Mouse (Mus musculus): ENCODE data around the gene Dglucy. TPM values are rescaled to one million over a fixed set of nuclear protein-coding genes. Genes with fewer than 3 reads are reported as not detected.
A peak's percentile ranks its signal among the peaks of the same experiment; 100 is the strongest.

The Dglucy gene
- polyA plus RNA-seq, 1 experiment from 2014 or later, result 2.8 TPM

DNA sequence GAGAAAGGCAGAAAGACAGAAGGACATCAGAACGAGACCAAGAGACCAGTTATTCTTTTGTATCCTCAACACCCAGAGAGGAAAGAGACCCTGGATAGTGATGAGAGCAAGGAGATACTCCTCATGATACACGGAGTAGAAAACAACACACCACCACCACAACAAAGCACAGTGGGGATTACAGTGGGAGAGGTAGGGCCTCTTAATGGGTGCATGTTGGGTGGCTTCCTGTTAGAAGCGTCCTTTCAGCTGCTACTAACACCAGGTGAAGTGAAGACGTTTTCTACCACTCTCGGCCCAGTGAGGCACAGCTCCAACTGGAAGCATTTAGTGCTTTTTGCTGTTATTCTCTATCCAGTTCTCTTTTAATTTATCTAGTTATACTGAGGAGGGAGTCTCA, 128.0 kb downstream of the Dglucy start:
- Histone ChIP-seq H3K27me3 (replicated peaks) (peaks cover 66% of the 10 kb centered on the region), H3K9me3 (replicated peaks) (no peaks in the 10 kb centered on the region), H3K27ac (ENCODE audit: poor library complexity, severe bottlenecking) (no peak overlapping the region), H3K4me3 (no peak overlapping the region), H3K36me3 (no peaks in the 10 kb centered on the region), H3K9ac (no peak overlapping the region), H3K4me1 (replicated peaks) (peaks cover 11% of the 10 kb centered on the region; the same call in 1 of the 2 replicates), H3K4me2 (peak overlapping the region; percentile 68)
- 76% methylated on average over 5 of the region's 5 CpGs for WGBS
- ATAC-seq (ENCODE audit: insufficient number of reproducible peaks, low FRiP score), result no peak

DNA sequence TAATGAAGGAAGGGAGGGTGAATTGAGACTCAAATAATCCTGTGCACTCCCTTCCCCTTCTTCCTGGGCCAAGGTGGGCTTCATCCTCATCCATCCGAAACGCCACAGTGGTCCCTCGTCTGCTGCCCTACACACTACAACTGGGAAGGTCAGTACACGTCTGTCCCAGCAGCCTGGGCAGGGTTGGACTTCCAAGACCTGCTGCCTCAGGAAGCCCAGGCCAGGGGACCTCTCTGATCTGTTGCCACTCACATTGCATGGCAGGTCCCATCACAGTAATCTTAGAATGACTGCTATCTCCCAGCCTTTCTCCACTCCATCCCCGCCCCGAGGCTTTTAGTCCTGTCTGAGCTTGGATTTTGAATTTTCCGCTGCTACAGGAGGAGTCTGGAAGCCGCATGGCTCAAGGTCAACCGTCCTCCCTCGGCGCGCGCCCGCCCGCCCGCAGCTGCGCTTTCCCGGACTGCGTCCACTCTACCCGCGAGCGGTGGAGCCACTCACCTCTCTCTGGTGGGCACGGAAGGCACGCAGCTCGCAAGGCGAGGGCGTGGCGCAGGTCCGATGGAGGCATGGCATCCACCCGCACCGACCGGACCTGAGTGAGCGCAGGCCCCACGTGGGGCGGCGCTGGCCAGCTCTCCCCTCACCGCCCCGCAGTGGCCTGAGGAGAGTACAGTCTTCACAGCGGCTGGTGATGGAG, 128.9 kb downstream of the Dglucy start, which contains the start of gene Gpr68:
TSS of gene Gpr68 (minus strand) at position 601 of the 700 bp plus-strand sequence.
- Histone ChIP-seq H3K9ac (peak within 1 kb of the TSS; percentile 55), H3K27me3 (replicated peaks) (peaks cover 59% of the 10 kb centered on the region), H3K36me3 (no peaks in the 10 kb centered on the region), H3K4me1 (replicated peaks) (peaks cover 11% of the 10 kb centered on the region; the same call in 1 of the 2 replicates), H3K4me2 (peak within 1 kb of the TSS; percentile 68), H3K27ac (ENCODE audit: poor library complexity, severe bottlenecking) (no peak within 1 kb of the TSS), H3K4me3 (peak within 1 kb of the TSS; percentile 49), H3K9me3 (replicated peaks) (no peaks in the 10 kb centered on the region)
- peak; percentile 49; the same call in 1 of the 2 replicates for ATAC-seq (ENCODE audit: insufficient number of reproducible peaks, low FRiP score)
- 3% methylated on average over 39 of the region's 39 CpGs for WGBS

DNA sequence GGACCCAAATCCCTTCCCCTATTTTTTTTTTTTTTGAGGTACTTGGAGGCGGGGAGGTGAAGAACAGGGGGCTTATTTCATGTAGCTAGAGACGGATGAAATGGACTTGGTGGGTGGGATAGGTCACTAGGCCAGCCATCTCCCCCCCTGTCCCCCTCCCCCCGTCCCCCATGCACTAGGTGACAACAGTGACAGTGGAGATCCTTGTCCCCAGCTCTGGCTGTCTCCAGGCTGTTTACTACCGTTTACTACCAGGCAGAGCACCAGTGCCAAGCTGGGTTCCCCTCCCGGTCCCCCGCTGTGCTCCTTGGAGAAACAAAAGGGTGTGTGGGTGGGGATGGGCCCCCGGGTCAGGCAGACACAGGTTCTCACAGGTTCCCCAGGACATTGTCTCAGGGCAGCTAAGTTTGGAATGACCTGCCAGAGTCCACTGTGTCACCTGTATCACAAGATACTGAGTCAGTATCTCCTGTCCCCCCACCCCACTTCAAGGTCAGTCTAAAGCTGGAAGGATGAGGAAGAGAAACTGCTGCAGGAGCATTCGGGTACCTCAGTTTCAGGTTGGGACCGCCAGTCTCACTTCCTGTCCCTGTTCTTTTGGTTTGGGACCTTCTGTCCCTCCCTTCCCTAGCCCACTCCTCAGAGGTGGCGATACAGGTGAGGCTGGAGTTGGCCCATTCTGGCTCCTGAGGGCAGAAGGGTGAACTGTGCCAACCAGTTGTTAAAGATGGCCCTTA, 129.6 kb downstream of the Dglucy start:
- H3K4me3 ChIP-seq, result peak overlapping the region; percentile 49
- no peak for ATAC-seq (ENCODE audit: insufficient number of reproducible peaks, low FRiP score)
- peaks cover 11% of the 10 kb centered on the region; the same call in 1 of the 2 replicates for H3K4me1 ChIP-seq (replicated peaks)
- no peaks in the 10 kb centered on the region for H3K9me3 ChIP-seq (replicated peaks)
- peaks cover 59% of the 10 kb centered on the region for H3K27me3 ChIP-seq (replicated peaks)
- H3K4me2 ChIP-seq, result peak overlapping the region; percentile 68
- H3K9ac ChIP-seq, result 0 out of 2 replicates have a peak overlapping the region, but pooled peaks have one; percentile 38
- H3K27ac ChIP-seq (ENCODE audit: poor library complexity, severe bottlenecking), result no peak overlapping the region
- H3K36me3 ChIP-seq, result no peaks in the 10 kb centered on the region
- 26% methylated on average over 10 of the region's 10 CpGs for WGBS

DNA sequence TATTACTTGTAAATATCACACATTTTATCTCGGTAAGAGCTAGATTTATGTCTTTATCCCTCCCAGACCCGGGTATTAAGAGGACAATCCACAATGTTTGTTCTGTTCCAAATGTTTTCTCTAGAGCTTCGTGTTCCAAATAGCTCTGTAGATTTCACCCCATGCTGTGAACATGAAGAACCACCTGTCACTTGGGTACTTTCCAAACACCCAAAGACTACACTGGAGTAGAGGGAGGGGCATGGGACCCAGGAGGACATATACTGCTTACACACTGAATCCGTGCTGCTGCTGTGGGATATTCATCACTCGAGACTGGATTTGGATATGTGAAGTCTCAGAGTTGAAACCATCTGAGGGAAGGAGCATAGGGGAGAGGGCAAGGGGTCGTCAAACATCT, 130.9 kb downstream of the Dglucy start:
- H3K9ac ChIP-seq, result no peak overlapping the region
- H3K9me3 ChIP-seq (replicated peaks), result no peaks in the 10 kb centered on the region
- no peak overlapping the region for H3K4me3 ChIP-seq
- 78% methylated on average over 6 of the region's 6 CpGs for WGBS
- H3K27ac ChIP-seq (ENCODE audit: poor library complexity, severe bottlenecking), result no peak overlapping the region
- no peak for ATAC-seq (ENCODE audit: insufficient number of reproducible peaks, low FRiP score)
- no peaks in the 10 kb centered on the region for H3K36me3 ChIP-seq
- peaks cover 53% of the 10 kb centered on the region for H3K27me3 ChIP-seq (replicated peaks)
- peaks cover 11% of the 10 kb centered on the region; the same call in 1 of the 2 replicates for H3K4me1 ChIP-seq (replicated peaks)
- no peak overlapping the region for H3K4me2 ChIP-seq

DNA sequence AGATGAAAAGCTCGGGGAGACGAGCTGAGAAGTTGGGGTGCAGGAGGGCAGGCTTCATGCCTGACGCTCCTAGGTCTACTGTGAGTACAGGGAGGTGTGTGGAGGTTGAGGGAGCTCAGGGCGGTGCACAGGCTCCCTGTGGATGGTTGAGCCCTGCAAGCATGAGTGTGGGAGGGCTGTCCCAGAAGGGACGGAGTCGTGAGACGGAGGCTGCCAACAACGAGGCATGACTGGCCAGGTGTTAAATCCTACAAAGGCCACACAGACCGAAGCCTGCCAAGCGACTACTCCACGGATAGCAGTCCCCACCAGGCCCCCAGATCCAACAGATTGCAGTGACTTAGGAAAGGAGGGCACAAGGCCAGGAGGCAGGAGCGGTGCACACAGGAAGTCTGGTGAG, 131.9 kb downstream of the Dglucy start:
- no peak for ATAC-seq (ENCODE audit: insufficient number of reproducible peaks, low FRiP score)
- no peaks in the 10 kb centered on the region for H3K9me3 ChIP-seq (replicated peaks)
- no peak overlapping the region for H3K27ac ChIP-seq (ENCODE audit: poor library complexity, severe bottlenecking)
- H3K4me1 ChIP-seq (replicated peaks), result peaks cover 11% of the 10 kb centered on the region; the same call in 1 of the 2 replicates
- H3K27me3 ChIP-seq (replicated peaks), result peaks cover 49% of the 10 kb centered on the region
- 78% methylated on average over 12 of the region's 12 CpGs for WGBS
- H3K4me3 ChIP-seq, result no peak overlapping the region
- H3K36me3 ChIP-seq, result no peaks in the 10 kb centered on the region
- H3K4me2 ChIP-seq, result no peak overlapping the region
- H3K9ac ChIP-seq, result no peak overlapping the region

DNA sequence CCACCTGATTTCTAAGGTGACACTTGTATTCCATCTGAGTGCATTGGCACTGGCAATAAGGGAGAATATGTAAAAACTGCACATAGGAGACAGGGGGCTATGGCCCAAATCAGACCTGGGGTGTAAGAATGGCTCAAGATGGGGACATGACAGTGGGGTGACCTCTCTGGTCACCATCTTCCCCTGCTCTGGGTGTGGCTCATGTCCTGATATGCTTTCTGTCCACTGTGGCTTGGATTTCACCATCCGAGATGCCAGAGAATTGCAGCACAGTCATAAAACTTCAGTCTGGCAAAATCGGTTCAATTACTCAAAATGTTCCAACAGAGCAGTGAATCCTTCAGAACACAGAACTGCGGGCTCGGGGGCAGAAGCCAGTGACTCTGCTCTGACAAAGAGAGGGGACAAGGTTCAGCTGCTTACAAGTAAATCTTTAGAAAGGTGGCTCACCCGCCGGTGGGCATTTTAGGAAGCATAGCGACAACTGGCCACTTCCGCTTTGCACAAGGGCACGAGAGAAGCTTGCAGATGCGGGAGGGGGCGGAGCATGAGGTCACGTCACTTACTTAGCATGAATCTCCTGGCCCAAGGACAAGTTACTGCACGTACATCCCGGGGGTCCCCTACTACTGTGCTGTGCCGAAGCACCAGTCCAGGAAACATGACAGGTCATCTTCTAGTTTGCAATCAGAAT, 145.9 kb downstream of the Dglucy start:
- no peaks in the 10 kb centered on the region for H3K4me1 ChIP-seq (replicated peaks)
- no peak for ATAC-seq (ENCODE audit: insufficient number of reproducible peaks, low FRiP score)
- no peak overlapping the region for H3K4me3 ChIP-seq
- H3K4me2 ChIP-seq, result no peak overlapping the region
- peaks cover 12% of the 10 kb centered on the region; the same call in 1 of the 2 replicates for H3K27me3 ChIP-seq (replicated peaks)
- WGBS, result 83% methylated on average over 15 of the region's 15 CpGs
- no peak overlapping the region for H3K9ac ChIP-seq
- H3K27ac ChIP-seq (ENCODE audit: poor library complexity, severe bottlenecking), result no peak overlapping the region
- no peaks in the 10 kb centered on the region for H3K36me3 ChIP-seq
- H3K9me3 ChIP-seq (replicated peaks), result no peaks in the 10 kb centered on the region

DNA sequence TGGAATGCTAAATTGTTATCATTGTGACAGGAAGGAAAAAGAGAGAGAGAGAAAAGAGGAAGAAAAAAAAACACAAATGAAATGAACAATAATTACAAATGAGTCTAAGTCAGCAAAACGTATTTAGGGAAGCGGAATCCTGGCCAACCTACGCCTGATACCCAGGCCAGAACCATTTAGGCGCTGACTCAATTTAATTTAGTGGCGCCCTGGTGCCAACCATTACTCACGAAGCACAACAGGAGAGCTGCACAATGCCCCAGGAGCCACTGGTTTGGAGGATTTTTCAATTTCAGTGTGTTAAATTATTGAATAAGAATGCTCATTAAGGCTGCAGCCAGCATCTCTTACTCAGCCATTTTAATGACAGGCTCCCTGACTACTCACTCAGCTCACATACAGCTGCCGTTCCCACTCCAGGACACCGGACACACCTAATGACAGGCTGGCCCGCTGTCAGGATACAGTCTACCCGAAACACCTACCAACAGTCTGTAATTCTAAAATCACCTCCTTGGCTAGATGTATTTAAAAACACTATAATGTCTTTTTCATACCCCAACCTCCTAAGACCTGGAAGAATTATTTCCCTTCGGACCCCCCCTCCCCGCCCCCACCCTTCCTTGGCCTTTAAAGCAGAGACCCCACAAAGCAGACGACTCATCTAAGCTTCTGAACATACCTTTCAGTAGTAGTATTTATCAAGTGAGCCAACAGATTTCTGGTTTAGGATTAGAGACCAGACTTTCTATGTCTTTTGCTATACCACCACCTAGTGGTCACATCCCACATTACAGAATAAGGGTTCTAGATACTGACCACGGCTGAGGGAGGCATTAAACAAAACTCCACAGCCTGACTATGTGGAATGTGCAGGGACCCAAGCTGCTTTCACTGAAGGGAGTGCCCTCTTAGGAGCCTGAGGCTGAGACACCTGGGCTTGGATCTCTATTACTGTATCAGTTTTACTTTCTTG, 147.1 kb downstream of the Dglucy start:
- H3K9me3 ChIP-seq (replicated peaks), result no peaks in the 10 kb centered on the region
- peaks cover 12% of the 10 kb centered on the region; the same call in 1 of the 2 replicates for H3K27me3 ChIP-seq (replicated peaks)
- H3K4me2 ChIP-seq, result no peak overlapping the region
- no peak overlapping the region for H3K4me3 ChIP-seq
- ATAC-seq (ENCODE audit: insufficient number of reproducible peaks, low FRiP score), result no peak; the same call in 1 of the 2 replicates
- no peaks in the 10 kb centered on the region for H3K36me3 ChIP-seq
- H3K9ac ChIP-seq, result no peak overlapping the region
- no peaks in the 10 kb centered on the region for H3K4me1 ChIP-seq (replicated peaks)
- WGBS, result 65% methylated on average over 14 of the region's 14 CpGs
- H3K27ac ChIP-seq (ENCODE audit: poor library complexity, severe bottlenecking), result no peak overlapping the region

DNA sequence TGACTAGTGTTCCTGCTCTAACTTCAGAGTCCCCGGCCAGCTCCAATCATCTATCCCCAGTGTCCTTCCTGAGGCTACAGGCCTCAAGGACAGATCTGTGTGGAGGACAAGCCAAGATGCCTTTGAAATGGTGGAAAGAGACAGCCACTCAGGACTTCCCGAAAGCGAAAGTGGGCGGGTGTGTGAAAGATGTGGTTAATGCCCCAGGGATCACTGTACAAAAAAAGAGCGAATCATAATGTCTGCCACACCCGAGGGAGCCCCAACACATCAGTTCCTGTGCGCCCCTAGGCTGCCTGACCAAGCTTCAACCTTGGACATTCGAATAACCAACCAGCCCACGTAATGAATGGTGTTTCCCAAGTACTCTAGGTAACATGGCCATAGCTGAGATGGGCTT, 149.4 kb downstream of the Dglucy start:
- Histone ChIP-seq H3K27me3 (replicated peaks) (peaks cover 4% of the 10 kb centered on the region; the same call in 1 of the 2 replicates), H3K4me2 (no peak overlapping the region), H3K4me1 (replicated peaks) (no peaks in the 10 kb centered on the region), H3K9ac (no peak overlapping the region), H3K4me3 (no peak overlapping the region), H3K9me3 (replicated peaks) (no peaks in the 10 kb centered on the region), H3K27ac (ENCODE audit: poor library complexity, severe bottlenecking) (no peak overlapping the region), H3K36me3 (no peaks in the 10 kb centered on the region)
- ATAC-seq (ENCODE audit: insufficient number of reproducible peaks, low FRiP score), result no peak
- WGBS, result 90% methylated on average over 9 of the region's 9 CpGs

DNA sequence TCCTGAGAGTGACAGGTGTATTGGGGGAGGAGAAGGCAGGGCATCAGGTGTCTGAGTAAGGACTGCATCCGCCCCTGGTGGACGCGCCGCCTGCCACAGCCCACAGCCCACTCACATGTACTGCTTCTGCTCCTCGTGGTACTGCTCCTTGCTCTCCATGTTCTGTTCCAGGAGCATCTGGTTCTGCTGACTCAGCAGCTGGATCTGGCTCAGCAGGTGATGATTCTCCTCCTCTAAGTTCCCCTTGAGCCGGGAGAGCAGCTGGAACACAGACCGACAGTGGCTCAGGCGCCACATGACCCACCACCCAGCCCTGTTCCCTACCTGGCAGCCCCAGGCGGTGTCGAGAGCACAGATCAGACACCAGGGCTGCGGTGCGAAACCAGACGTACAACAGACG, 152.8 kb downstream of the Dglucy start:
- Histone ChIP-seq H3K27ac (ENCODE audit: poor library complexity, severe bottlenecking) (no peak overlapping the region), H3K9me3 (replicated peaks) (no peaks in the 10 kb centered on the region), H3K4me1 (replicated peaks) (no peaks in the 10 kb centered on the region; the same call in 1 of the 2 replicates), H3K4me2 (no peak overlapping the region), H3K9ac (no peak overlapping the region), H3K27me3 (replicated peaks) (peaks cover 4% of the 10 kb centered on the region; the same call in 1 of the 2 replicates), H3K36me3 (no peaks in the 10 kb centered on the region), H3K4me3 (no peak overlapping the region)
- 94% methylated on average over 14 of the region's 14 CpGs for WGBS
- no peak for ATAC-seq (ENCODE audit: insufficient number of reproducible peaks, low FRiP score)

DNA sequence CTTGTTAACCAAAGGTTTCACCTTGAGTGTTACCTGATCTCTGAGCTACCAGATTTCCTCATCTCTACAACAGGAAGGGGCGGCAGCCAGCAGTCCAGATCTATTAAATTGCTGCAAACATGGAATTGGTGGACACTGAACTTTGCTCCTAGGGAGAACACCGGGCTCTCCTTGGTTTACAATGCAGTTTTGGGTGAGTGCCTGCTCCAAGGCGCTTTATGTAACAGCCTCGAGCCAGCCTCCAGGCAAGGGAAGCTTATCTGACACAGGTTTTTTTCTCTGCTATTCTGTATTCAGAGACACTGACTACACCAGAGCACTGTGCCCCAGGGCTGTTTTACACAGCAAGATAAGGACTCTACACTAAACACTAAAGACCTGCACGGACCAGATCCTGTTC, 155.9 kb downstream of the Dglucy start:
- Histone ChIP-seq H3K4me2 (no peak overlapping the region), H3K9me3 (replicated peaks) (no peaks in the 10 kb centered on the region), H3K9ac (no peak overlapping the region), H3K27me3 (replicated peaks) (peaks cover 25% of the 10 kb centered on the region), H3K36me3 (no peaks in the 10 kb centered on the region), H3K4me3 (no peak overlapping the region), H3K4me1 (replicated peaks) (no peaks in the 10 kb centered on the region; the same call in 1 of the 2 replicates), H3K27ac (ENCODE audit: poor library complexity, severe bottlenecking) (no peak overlapping the region)
- 56% methylated on average over 5 of the region's 5 CpGs for WGBS
- ATAC-seq (ENCODE audit: insufficient number of reproducible peaks, low FRiP score), result no peak
